Mouse (Mus musculus) erythroblast, adult 5-6 weeks (primary cell): ENCODE results near the gene Phip. TPM values are rescaled to one million over a fixed set of nuclear protein-coding genes. Genes with fewer than 3 reads are reported as not detected.

Source experiments
- total RNA-seq, 2 experiments: library from RNA; stranded (forward) in 1 of 2; stranded (reverse) in 1 of 2; fragments of 150-400 nt in 1 of 2; fragments of 200-764, 138-1000 nt in 1 of 2; gene quantifications; 2 replicates each; pipeline versions ENCODE4 v1.2.3 to v1.2.4; 2015 to 2017; ENCODE audit warnings: low replicate concordance in 2 of 2

The Phip gene
- total RNA-seq, 2 experiments from 2014 or later, result 81.3 to 135 TPM

Other genes starting within 250 kb of the Phip start
- gene Irak1bp1, start 146.0 kb downstream of the Phip start, total RNA-seq (2015; ENCODE audit: low replicate concordance), result not detected in 2 replicates
- 0.77 TPM in 1 of 2 replicates, not detected in the other for gene Irak1bp1, start 146.0 kb downstream of the Phip start, total RNA-seq (2017; ENCODE audit: low replicate concordance)
- gene Hmgn3, start 171.2 kb upstream of the Phip start, total RNA-seq (2015; ENCODE audit: low replicate concordance), result not detected in 2 replicates
- gene Hmgn3, start 171.2 kb upstream of the Phip start, total RNA-seq (2017; ENCODE audit: low replicate concordance), result 3.6 TPM in 1 of 2 replicates, not detected in the other